In genomic region chr4:47244651-47245050, GRCm38 (mm10) we compare ENCODE assay signal across 29 mouse cellular contexts. TPM values are rescaled to one million over a fixed set of nuclear protein-coding genes. Genes with fewer than 3 reads are reported as not detected.
A peak's percentile ranks its signal among the peaks of the same experiment; 100 is the strongest.
DNase-seq lines count a peak whose midpoint lies in the region; ATAC-seq lines count a peak whose summit lies in the region.
"Had no signal": no experiment of that assay in that cellular context is flagged by ENCODE, and none has a peak within 500 bp of the region (broad histone marks: within the 10 kb centered on the region; RNA-seq: fewer than 3 reads in every experiment).

No protein-coding gene starts in this region.

- no peaks in the 10 kb centered on the region for H3K9me3 ChIP-seq in forebrain, embryonic 13.5 days (replicated peaks)
- H3K9me3 ChIP-seq in forebrain, embryonic 10.5 days, result no peaks in the 10 kb centered on the region
- no peaks in the 10 kb centered on the region for H3K9me3 ChIP-seq in hindbrain, embryonic 12.5 days (replicated peaks)
- H3K9me3 ChIP-seq: embryonic facial prominence, embryonic 10.5 days; embryonic facial prominence, embryonic 13.5 days; heart, embryonic 12.5 days; heart, embryonic 15.5 days; hindbrain, embryonic 10.5 days had no signal

- H3K27me3 ChIP-seq in forebrain, embryonic 13.5 days, result no peaks in the 10 kb centered on the region; the same call in 1 of the 2 replicates
- no peaks in the 10 kb centered on the region; the same call in none of the 2 replicates for H3K27me3 ChIP-seq in forebrain, embryonic 10.5 days (ENCODE audit: poor library complexity, severe bottlenecking)
- no peaks in the 10 kb centered on the region for H3K27me3 ChIP-seq in hindbrain, embryonic 12.5 days
- H3K27me3 ChIP-seq: heart, embryonic 12.5 days; Patski had no signal

- ATAC-seq in forebrain, embryonic 13.5 days, result peak; percentile 22; the same call in 1 of the 2 replicates
- no peak for ATAC-seq in hindbrain, embryonic 12.5 days (ENCODE audit: low FRiP score)
- ATAC-seq: forebrain, embryonic 16.5 days; hindbrain, postnatal 0 days; inflammation-experienced regulatory T-cells, adult 6 months; intestine, embryonic 16.5 days; Patski had no signal

- H3K4me1 ChIP-seq in forebrain, embryonic 13.5 days, result peaks cover 9% of the 10 kb centered on the region
- peaks cover 28% of the 10 kb centered on the region for H3K4me1 ChIP-seq in forebrain, embryonic 10.5 days
- no peaks in the 10 kb centered on the region for H3K4me1 ChIP-seq in hindbrain, embryonic 12.5 days

- no peak for DNase-seq in forebrain, embryonic 10.5 days (ENCODE audit: extremely low spot score, low spot score)
- DNase-seq in layer of hippocampus, adult 9-11 months, result peak; percentile 36
- DNase-seq in layer of hippocampus, adult 9-10 months (ENCODE audit: low spot score), result no peak
- DNase-seq in retina, postnatal 1 day, result peak; percentile 92
- DNase-seq: adrenal gland, postnatal 10 days; adrenal gland, postnatal 36 days; cerebellum, adult 11-12 months; cerebellum, adult 8-10 months; cerebellum, postnatal 10 days; cerebellum, postnatal 36 days; embryo, embryonic 11 days; gastrocnemius, postnatal 14 days; heart, adult 11 months; heart, postnatal 10 days; heart, postnatal 36 days had no signal

- WGBS in forebrain, embryonic 13.5 days, result 23% methylated on average over 6 of the region's 6 CpGs
- 56% methylated on average over 6 of the region's 6 CpGs for WGBS in forebrain, embryonic 10.5 days
- WGBS in hindbrain, embryonic 12.5 days, result 58% methylated on average over 6 of the region's 6 CpGs

- no peak overlapping the region for H3K9ac ChIP-seq in forebrain, embryonic 13.5 days
- no peak overlapping the region for H3K9ac ChIP-seq in hindbrain, embryonic 12.5 days
- H3K9ac ChIP-seq: embryonic facial prominence, embryonic 13.5 days; heart, embryonic 12.5 days; heart, embryonic 15.5 days; hindbrain, embryonic 14.5 days had no signal

- H3K4me3 ChIP-seq in forebrain, embryonic 13.5 days, result no peak overlapping the region
- H3K4me3 ChIP-seq in forebrain, embryonic 10.5 days, result no peak overlapping the region
- no peak overlapping the region for H3K4me3 ChIP-seq in hindbrain, embryonic 12.5 days
- H3K4me3 ChIP-seq: embryonic facial prominence, embryonic 10.5 days; embryonic facial prominence, embryonic 13.5 days; erythroblast, embryonic 14.5 days; heart, embryonic 12.5 days; heart, embryonic 15.5 days; hindbrain, embryonic 10.5 days had no signal

- no peaks in the 10 kb centered on the region for H3K36me3 ChIP-seq in forebrain, embryonic 13.5 days (ENCODE audit: poor library complexity, severe bottlenecking)
- no peaks in the 10 kb centered on the region for H3K36me3 ChIP-seq in forebrain, embryonic 10.5 days (replicated peaks)
- no peaks in the 10 kb centered on the region for H3K36me3 ChIP-seq in hindbrain, embryonic 12.5 days
- H3K36me3 ChIP-seq: embryonic facial prominence, embryonic 10.5 days; embryonic facial prominence, embryonic 13.5 days; heart, embryonic 12.5 days; heart, embryonic 15.5 days; hindbrain, embryonic 10.5 days had no signal

- no peak overlapping the region for H3K27ac ChIP-seq in forebrain, embryonic 13.5 days
- no peak overlapping the region for H3K27ac ChIP-seq in forebrain, embryonic 10.5 days
- no peak overlapping the region for H3K27ac ChIP-seq in hindbrain, embryonic 12.5 days
- H3K27ac ChIP-seq: embryonic facial prominence, embryonic 10.5 days; embryonic facial prominence, embryonic 13.5 days; heart, embryonic 15.5 days; hindbrain, embryonic 10.5 days; hindbrain, embryonic 14.5 days; hindbrain, postnatal 0 days had no signal

- H3K4me2 ChIP-seq in forebrain, embryonic 13.5 days, result no peak overlapping the region
- no peak overlapping the region for H3K4me2 ChIP-seq in hindbrain, embryonic 12.5 days (replicated peaks)
- H3K4me2 ChIP-seq: embryonic facial prominence, embryonic 13.5 days; heart, embryonic 12.5 days; heart, embryonic 15.5 days; hindbrain, embryonic 14.5 days had no signal

RNA-seq across cellular contexts. Expression of gene Col15a1, which starts 36.7 kb away (rescaled TPM):
- polyA plus RNA-seq in forebrain, embryonic 13.5 days (2015; fragmentation: Nextera tagmentation; extraction: Ambion mirVana), result 2.3 and 2.4 TPM in 2 replicates
- polyA plus RNA-seq in forebrain, embryonic 10.5 days (2016; fragmentation: Nextera tagmentation; extraction: Ambion mirVana), result 4.3 and 4.5 TPM in 2 replicates
- polyA plus RNA-seq in hindbrain, embryonic 12.5 days (2016; fragmentation: Nextera tagmentation; extraction: Ambion mirVana), result 7.3 and 9.2 TPM in 2 replicates
- polyA plus RNA-seq: erythroblast, embryonic 14.5 days had no signal

Comparison
In these comparisons a context has a peak if more than half of its experiments do, and no peak if none do; other contexts are left out.
1. DNase-seq: peak in layer of hippocampus, adult 9-11 months (single experiment) and retina, postnatal 1 day (single experiment); none in forebrain, embryonic 10.5 days (single experiment) and layer of hippocampus, adult 9-10 months (single experiment).